ENCODE assay signal across 16 mouse cellular contexts in the genomic region with DNA sequence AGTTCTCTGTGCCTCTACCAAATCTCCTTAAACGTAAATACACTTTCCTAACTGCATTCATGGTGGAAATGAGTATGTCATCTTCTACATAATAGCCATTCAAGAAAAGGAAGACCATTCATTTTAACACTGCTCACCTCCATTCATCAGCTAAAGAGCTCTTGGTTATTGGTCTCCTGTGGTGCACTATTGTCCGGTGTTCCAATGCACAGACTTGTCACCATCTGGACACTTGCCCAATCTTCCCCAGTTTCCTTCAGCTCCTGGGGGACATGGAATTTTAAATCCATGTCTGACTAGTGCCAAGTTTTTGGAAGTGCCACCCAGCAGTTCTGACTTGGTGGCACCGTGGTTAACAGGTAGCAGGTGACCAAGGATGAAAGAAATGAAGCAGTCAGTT.
"Had no signal": no experiment of that assay in that cellular context is flagged by ENCODE, and none has a peak within 500 bp of the region (broad histone marks: within the 10 kb centered on the region; RNA-seq: fewer than 3 reads in every experiment).

No protein-coding gene starts in this region.

- H3K9me3 ChIP-seq: liver, embryonic 15.5 days; megakaryocyte, embryonic 14.5 days; midbrain, embryonic 13.5 days; midbrain, embryonic 15.5 days; neural tube, embryonic 12.5 days; stomach, embryonic 15.5 days had no signal

- H3K4me1 ChIP-seq: liver, embryonic 15.5 days; megakaryocyte, embryonic 14.5 days; midbrain, embryonic 13.5 days; midbrain, embryonic 15.5 days; neural tube, embryonic 12.5 days; stomach, embryonic 15.5 days had no signal

- H3K27ac ChIP-seq: liver, embryonic 15.5 days; macrophage; midbrain, embryonic 13.5 days; midbrain, embryonic 15.5 days; neural tube, embryonic 12.5 days; stomach, embryonic 15.5 days; stomach, postnatal 0 days had no signal

- DNase-seq: liver, postnatal 0 days; lung, embryonic 14.5 days; lung, postnatal 10 days; right cerebral cortex, postnatal 14 days; thymus, adult 2 months; thymus, postnatal 25 days; thymus, postnatal 4 days had no signal

- H3K4me3 ChIP-seq: liver, embryonic 15.5 days; megakaryocyte, embryonic 14.5 days; midbrain, embryonic 13.5 days; midbrain, embryonic 15.5 days; neural tube, embryonic 12.5 days; stomach, embryonic 15.5 days had no signal

- H3K36me3 ChIP-seq: liver, embryonic 15.5 days; midbrain, embryonic 13.5 days; midbrain, embryonic 15.5 days; neural tube, embryonic 12.5 days; stomach, embryonic 15.5 days had no signal

- H3K4me2 ChIP-seq: liver, embryonic 15.5 days; lung, embryonic 14.5 days; midbrain, embryonic 11.5 days; midbrain, embryonic 13.5 days; midbrain, embryonic 15.5 days; neural tube, embryonic 12.5 days; stomach, embryonic 15.5 days had no signal

- ATAC-seq: liver, postnatal 0 days; midbrain, embryonic 13.5 days; midbrain, embryonic 15.5 days had no signal

- H3K9ac ChIP-seq: liver, embryonic 15.5 days; liver, postnatal 0 days; lung, embryonic 14.5 days; midbrain, embryonic 13.5 days; midbrain, embryonic 15.5 days; neural tube, embryonic 12.5 days; stomach, embryonic 15.5 days had no signal

- H3K27me3 ChIP-seq: liver, embryonic 15.5 days; megakaryocyte, embryonic 14.5 days; midbrain, embryonic 13.5 days; midbrain, embryonic 15.5 days; neural tube, embryonic 12.5 days; stomach, embryonic 15.5 days had no signal
